Comparison of ENCODE assay signal across 7 mouse cellular contexts in the genomic region with DNA sequence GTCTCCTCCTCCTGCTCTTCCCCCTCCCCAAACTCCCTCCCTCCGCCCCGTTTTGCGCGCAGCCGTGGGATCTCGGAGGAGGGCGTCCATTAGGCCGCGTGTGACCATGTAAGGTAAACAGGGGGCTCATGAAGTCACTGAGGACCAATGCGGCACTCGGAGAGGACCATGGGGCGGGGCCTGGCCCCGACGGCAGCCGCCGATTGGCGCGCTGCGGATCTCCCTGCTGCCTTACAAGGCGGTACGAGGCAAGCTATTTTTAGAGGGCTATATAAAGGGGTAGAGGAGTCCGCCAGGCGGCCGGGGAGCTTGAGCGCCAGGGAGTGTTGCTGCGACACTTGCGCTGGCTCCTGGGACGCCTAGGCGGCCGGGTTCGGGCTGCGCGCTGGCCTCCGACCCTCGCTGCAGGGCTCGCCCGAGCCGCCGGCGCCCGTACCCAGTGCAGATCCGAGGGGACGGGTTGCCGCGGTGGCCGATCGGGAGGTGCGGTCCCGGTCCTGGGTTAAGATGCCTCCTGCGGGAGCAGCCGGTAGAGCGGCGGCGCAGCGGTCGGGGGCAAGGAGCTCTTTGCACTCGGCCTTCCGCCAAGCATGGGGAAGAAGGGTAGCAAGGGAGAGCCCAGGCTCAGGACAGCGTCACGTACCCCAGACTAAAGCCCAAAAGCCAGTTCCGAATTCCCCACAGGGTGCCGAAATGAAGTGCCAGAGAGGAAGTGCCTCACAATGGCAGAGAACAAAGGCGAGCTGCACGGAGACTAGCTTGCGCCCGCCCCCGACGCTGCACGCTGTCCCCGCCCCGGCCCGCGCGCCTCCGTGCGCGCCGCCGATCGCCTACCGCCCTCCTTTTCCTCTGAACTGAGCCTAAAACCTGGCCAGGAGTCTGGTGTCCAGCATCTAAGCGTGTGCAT. TPM values are rescaled to one million over a fixed set of nuclear protein-coding genes. Genes with fewer than 3 reads are reported as not detected.
DNase-seq lines count a peak whose midpoint lies in the region; ATAC-seq lines count a peak whose summit lies in the region.

Gene Klf7 (minus strand): TSS at position 724 of the 907 bp plus-strand sequence.

- WGBS in intestine, embryonic 15.5 days, result under 1% methylated on average over 82 of the region's 82 CpGs
- under 1% methylated on average over 81 of the region's 82 CpGs for WGBS in midbrain, embryonic 10.5 days

- ATAC-seq in intestine, embryonic 15.5 days, result peak; percentile 97

- H3K36me3 ChIP-seq in intestine, embryonic 15.5 days, result no peaks in the 10 kb centered on the region
- no peaks in the 10 kb centered on the region for H3K36me3 ChIP-seq in midbrain, embryonic 10.5 days

- intact Hi-C loops in gastrocnemius, postnatal 36 days (cut with DNase I), result loop anchor here (2.0 to 5.0 kb wide), 3 partner anchors 79 to 325 kb away; no protein-coding TSS in a partner anchor
- intact Hi-C loops in left cerebral cortex, postnatal 25 days (cut with DNase I), result loop anchor here (1.0 to 10.0 kb wide), 9 partner anchors 75 to 457 kb away; partner anchors contain the start of gene Creb1

- H3K4me2 ChIP-seq in intestine, embryonic 15.5 days (replicated peaks), result peak within 1 kb of the TSS; percentile 61

- DNase-seq in adrenal gland, adult 2 months, result peak; percentile 99
- peak; percentile 97 for DNase-seq in embryo, embryonic 11.5 days (ENCODE audit: low read depth, low spot score)
- DNase-seq in gastrocnemius, postnatal 36 days, result peak; percentile 95 to 97
- peak; percentile 98 to 100 for DNase-seq in left cerebral cortex, postnatal 25 days (ENCODE audit: low spot score in 2 of 2)
- peak; percentile 98 for DNase-seq in midbrain, embryonic 10.5 days (ENCODE audit: low spot score)
- peak; percentile 93 for DNase-seq in right cerebral cortex, postnatal 4 days

- peak within 1 kb of the TSS; percentile 100 for H3K27ac ChIP-seq in intestine, embryonic 15.5 days
- H3K27ac ChIP-seq in midbrain, embryonic 10.5 days (replicated peaks), result peak within 1 kb of the TSS; percentile 100

- H3K27me3 ChIP-seq in intestine, embryonic 15.5 days (replicated peaks), result no peaks in the 10 kb centered on the region
- no peaks in the 10 kb centered on the region for H3K27me3 ChIP-seq in midbrain, embryonic 10.5 days (ENCODE audit: low read depth, poor library complexity, severe bottlenecking)

- peak within 1 kb of the TSS; percentile 72 for H3K4me3 ChIP-seq in intestine, embryonic 15.5 days (replicated peaks)
- H3K4me3 ChIP-seq in midbrain, embryonic 10.5 days, result peak within 1 kb of the TSS; percentile 85

- peaks cover 6% of the 10 kb centered on the region; the same call in 1 of the 2 replicates for H3K4me1 ChIP-seq in intestine, embryonic 15.5 days (replicated peaks)
- H3K4me1 ChIP-seq in midbrain, embryonic 10.5 days, result peaks cover 38% of the 10 kb centered on the region

- no peaks in the 10 kb centered on the region for H3K9me3 ChIP-seq in intestine, embryonic 15.5 days
- H3K9me3 ChIP-seq in midbrain, embryonic 10.5 days (replicated peaks), result no peaks in the 10 kb centered on the region

- peak within 1 kb of the TSS; percentile 100 for H3K9ac ChIP-seq in intestine, embryonic 15.5 days

RNA-seq across cellular contexts. Expression of gene Klf7, which starts in this region (rescaled TPM):
- 10 to 100 TPM; 13.4 to 18.6 TPM for total RNA-seq in adrenal gland, adult 2 months (2021)
- 7.1 and 15.5 TPM in 2 replicates for polyA plus RNA-seq in adrenal gland, adult 2 months (2012; rRNA removed)
- 1 to 10 TPM; 6.7 to 7.2 TPM for total RNA-seq in gastrocnemius, postnatal 36 days (2021)
- polyA plus RNA-seq in intestine, embryonic 15.5 days (2015; fragmentation: Nextera tagmentation; extraction: Ambion mirVana), result 24.8 and 27.3 TPM in 2 replicates
- 10 to 100 TPM; 40.9 to 44.0 TPM for total RNA-seq in left cerebral cortex, postnatal 25 days (2021)
- 21.2 and 27.0 TPM in 2 replicates for polyA plus RNA-seq in midbrain, embryonic 10.5 days (2016; fragmentation: Nextera tagmentation; extraction: Ambion mirVana)

Comparison
In these comparisons a context has a peak if more than half of its experiments do, and no peak if none do; other contexts are left out.
1. Peak in every context shown above with its lines: DNase-seq, ATAC-seq, H3K4me3 ChIP-seq and H3K27ac ChIP-seq.